Mouse (Mus musculus): ENCODE data around the gene Glipr1l2.
"Not testable (repeated sequence)": the region's sequence is repeated elsewhere in the genome, so short reads cannot be mapped to it uniquely, and the experiment has no call there.

The Glipr1l2 gene

GRCm38 (mm10) chr10:112083157-112083556 is at the start of gene Glipr1l2:
Gene Glipr1l2 (plus strand): TSS chr10:112083354.
- DNase-seq: no peak

- DNase-seq: not testable (repeated sequence)
Measured at GRCm38 (mm10) chr10:112043523-112043922, 39.6 kb upstream of the Glipr1l2 start.

- not testable (repeated sequence) for DNase-seq
Measured at GRCm38 (mm10) chr10:112044283-112044682, 38.9 kb upstream of the Glipr1l2 start.

GRCm38 (mm10) chr10:112051220-112051619 is 31.9 kb upstream of the Glipr1l2 start:
- DNase-seq: no peak

GRCm38 (mm10) chr10:112051956-112052355 is 31.2 kb upstream of the Glipr1l2 start:
- DNase-seq: peak in 1 of 2 experiments; percentile 9

GRCm38 (mm10) chr10:112059702-112060582 is 23.2 kb upstream of the Glipr1l2 start, which contains the start of gene Glipr1l1:
Gene Glipr1l1 (plus strand): TSS chr10:112060189.
- peak; percentile 68 to 73 for DNase-seq

- DNase-seq: not testable (repeated sequence)
Measured at GRCm38 (mm10) chr10:112060583-112060934, 22.6 kb upstream of the Glipr1l2 start.

GRCm38 (mm10) chr10:112080044-112080443 is 3.1 kb upstream of the Glipr1l2 start:
- no peak for DNase-seq

- DNase-seq: peak; percentile 49 to 74
Measured at GRCm38 (mm10) chr10:112105785-112106184, 22.6 kb downstream of the Glipr1l2 start.

- no peak for DNase-seq
Measured at GRCm38 (mm10) chr10:112110401-112110800, 27.2 kb downstream of the Glipr1l2 start.

- not testable (repeated sequence) for DNase-seq
Measured at GRCm38 (mm10) chr10:112125090-112125489, 41.9 kb downstream of the Glipr1l2 start.

- not testable (repeated sequence) for DNase-seq
Measured at GRCm38 (mm10) chr10:112127682-112128230, 44.6 kb downstream of the Glipr1l2 start.

GRCm38 (mm10) chr10:112132194-112132593 is 49.0 kb downstream of the Glipr1l2 start:
- no peak for DNase-seq

- peak; percentile 28 to 54 for DNase-seq
Measured at GRCm38 (mm10) chr10:112138050-112138870, 55.1 kb downstream of the Glipr1l2 start.

GRCm38 (mm10) chr10:112138871-112139430 is 55.8 kb downstream of the Glipr1l2 start:
- DNase-seq: no peak

- DNase-seq: no peak
Measured at GRCm38 (mm10) chr10:112139834-112140233, 56.7 kb downstream of the Glipr1l2 start.
